Mouse (Mus musculus): ENCODE data around the gene Osbpl3. TPM values are rescaled to one million over a fixed set of nuclear protein-coding genes. Genes with fewer than 3 reads are reported as not detected.
A peak's percentile ranks its signal among the peaks of the same experiment; 100 is the strongest.

Osbpl3 gene
- total RNA-seq, 1 experiment: 9.9 TPM

GRCm38 (mm10) chr6:50314406-50315071 is 141.5 kb downstream of the Osbpl3 start:
- no peak for TF ChIP-seq ZNF384 (IDR thresholded peaks at IDR 0.05; ENCODE audit: low read depth, low read length)
- TF ChIP-seq ZC3H11A (IDR thresholded peaks at IDR 0.05; ENCODE audit: borderline replicate concordance, low read depth, low read length): no peak
- no peak for TF ChIP-seq HCFC1 (IDR thresholded peaks at IDR 0.05; ENCODE audit: borderline replicate concordance, insufficient read depth, low read length)
- no peak for TF ChIP-seq MAFK (IDR thresholded peaks at IDR 0.05; ENCODE audit: insufficient read depth, low read depth, low read length)
- no peak for TF ChIP-seq CHD2 (IDR thresholded peaks at IDR 0.05; ENCODE audit: low read depth, low read length)
- no peak for DNase-seq (ENCODE audit: low read depth, low spot score)
- Histone ChIP-seq H3K9ac (ENCODE audit: insufficient read depth, low read depth, low read length, poor library complexity, severe bottlenecking) (no peak overlapping the region), H3K36me3 (ENCODE audit: control insufficient read depth, insufficient read depth, low read length, poor library complexity, severe bottlenecking) (no peaks in the 10 kb centered on the region), H3K4me3 (ENCODE audit: insufficient read depth in 1 of 2, low read depth in 1 of 2, low read length in 2 of 2, poor library complexity in 1 of 2, severe bottlenecking in 1 of 2) (no peak overlapping the region), H3K4me1 (ENCODE audit: control insufficient read depth in 2 of 2, insufficient read depth in 2 of 2, low read length in 2 of 2, poor library complexity in 1 of 2) (peaks cover 9 to 14% of the 10 kb centered on the region in 2 experiments), H3K9me3 (ENCODE audit: control insufficient read depth, insufficient read depth, low read depth, low read length) (no peaks in the 10 kb centered on the region), H3K27ac (ENCODE audit: insufficient read depth, low read depth, low read length, poor library complexity, severe bottlenecking) (no peak overlapping the region)
- in situ Hi-C loops (cut with MboI; ENCODE audit: low sequenced_read_pairs in 2 of 2, unreplicated experiment in 2 of 2): no loop called here

- DNase-seq (ENCODE audit: low read depth, low spot score): peak; percentile 67
- Histone ChIP-seq H3K27ac (ENCODE audit: insufficient read depth, low read depth, low read length, poor library complexity, severe bottlenecking) (no peak overlapping the region), H3K4me1 (ENCODE audit: control insufficient read depth in 2 of 2, insufficient read depth in 2 of 2, low read length in 2 of 2, poor library complexity in 1 of 2) (peaks cover 1 to 5% of the 10 kb centered on the region in 2 experiments; a peak in 3 of 4 replicates), H3K36me3 (ENCODE audit: control insufficient read depth, insufficient read depth, low read length, poor library complexity, severe bottlenecking) (no peaks in the 10 kb centered on the region), H3K9ac (ENCODE audit: insufficient read depth, low read depth, low read length, poor library complexity, severe bottlenecking) (peak overlapping the region; percentile 67; the same call in 1 of the 2 replicates), H3K9me3 (ENCODE audit: control insufficient read depth, insufficient read depth, low read depth, low read length) (no peaks in the 10 kb centered on the region), H3K4me3 (ENCODE audit: insufficient read depth in 1 of 2, low read depth in 1 of 2, low read length in 2 of 2, poor library complexity in 1 of 2, severe bottlenecking in 1 of 2) (no peak overlapping the region)
- in situ Hi-C loops (cut with MboI; ENCODE audit: low sequenced_read_pairs in 2 of 2, unreplicated experiment in 2 of 2): no loop called here
- TF ChIP-seq ZC3H11A (IDR thresholded peaks at IDR 0.05; ENCODE audit: borderline replicate concordance, low read depth, low read length): peak; percentile 38; the same call in 1 of the 2 replicates
- TF ChIP-seq HCFC1 (IDR thresholded peaks at IDR 0.05; ENCODE audit: borderline replicate concordance, insufficient read depth, low read length): no peak
Observed at GRCm38 (mm10) chr6:50312647-50313046, 143.4 kb downstream of the Osbpl3 start.

GRCm38 (mm10) chr6:50309019-50309418 is 147.0 kb downstream of the Osbpl3 start:
- in situ Hi-C loops (cut with MboI; ENCODE audit: low sequenced_read_pairs in 2 of 2, unreplicated experiment in 2 of 2): loop anchor here (5.0 to 10.0 kb wide), 2 partner anchors 226 to 228 kb away; no protein-coding TSS in a partner anchor
- H3K9me3 ChIP-seq (ENCODE audit: control insufficient read depth, insufficient read depth, low read depth, low read length): no peaks in the 10 kb centered on the region

GRCm38 (mm10) chr6:50306625-50307024 is 149.4 kb downstream of the Osbpl3 start:
- Histone ChIP-seq H3K9me3 (ENCODE audit: control insufficient read depth, insufficient read depth, low read depth, low read length) (no peaks in the 10 kb centered on the region), H3K27ac (ENCODE audit: insufficient read depth, low read depth, low read length, poor library complexity, severe bottlenecking) (no peak overlapping the region), H3K9ac (ENCODE audit: insufficient read depth, low read depth, low read length, poor library complexity, severe bottlenecking) (no peak overlapping the region), H3K36me3 (ENCODE audit: control insufficient read depth, insufficient read depth, low read length, poor library complexity, severe bottlenecking) (no peaks in the 10 kb centered on the region; the same call in 1 of the 2 replicates), H3K4me3 (ENCODE audit: insufficient read depth in 1 of 2, low read depth in 1 of 2, low read length in 2 of 2, poor library complexity in 1 of 2, severe bottlenecking in 1 of 2) (no peak overlapping the region), H3K4me1 (ENCODE audit: control insufficient read depth in 2 of 2, insufficient read depth in 2 of 2, low read length in 2 of 2, poor library complexity in 1 of 2) (no peaks in the 10 kb centered on the region)
- in situ Hi-C loops (cut with MboI; ENCODE audit: low sequenced_read_pairs in 2 of 2, unreplicated experiment in 2 of 2): loop anchor here (5.0 to 10.0 kb wide), 2 partner anchors 228 to 231 kb away; no protein-coding TSS in a partner anchor
- no peak for DNase-seq (ENCODE audit: low read depth, low spot score)
- no peak for TF ChIP-seq HCFC1 (IDR thresholded peaks at IDR 0.05; ENCODE audit: borderline replicate concordance, insufficient read depth, low read length)
- TF ChIP-seq ZC3H11A (IDR thresholded peaks at IDR 0.05; ENCODE audit: borderline replicate concordance, low read depth, low read length): no peak
- no peak for TF ChIP-seq MAFK (IDR thresholded peaks at IDR 0.05; ENCODE audit: insufficient read depth, low read depth, low read length)

More at GRCm38 (mm10) chr6:50309019-50309418, 147.0 kb downstream of the Osbpl3 start:
- H3K9ac ChIP-seq (ENCODE audit: insufficient read depth, low read depth, low read length, poor library complexity, severe bottlenecking): no peak overlapping the region
- no peak overlapping the region for H3K27ac ChIP-seq (ENCODE audit: insufficient read depth, low read depth, low read length, poor library complexity, severe bottlenecking)
- H3K36me3 ChIP-seq (ENCODE audit: control insufficient read depth, insufficient read depth, low read length, poor library complexity, severe bottlenecking): no peaks in the 10 kb centered on the region
- TF ChIP-seq MAFK (IDR thresholded peaks at IDR 0.05; ENCODE audit: insufficient read depth, low read depth, low read length) (no peak), ZNF384 (IDR thresholded peaks at IDR 0.05; ENCODE audit: low read depth, low read length) (peak; percentile 62), CHD2 (IDR thresholded peaks at IDR 0.05; ENCODE audit: low read depth, low read length) (no peak), ZC3H11A (IDR thresholded peaks at IDR 0.05; ENCODE audit: borderline replicate concordance, low read depth, low read length) (peak; percentile 72; the same call in 1 of the 2 replicates)
- peaks cover 0 to 2% of the 10 kb centered on the region in 2 experiments; a peak in 1 of 4 replicates for H3K4me1 ChIP-seq (ENCODE audit: control insufficient read depth in 2 of 2, insufficient read depth in 2 of 2, low read length in 2 of 2, poor library complexity in 1 of 2)
- no peak overlapping the region for H3K4me3 ChIP-seq (ENCODE audit: insufficient read depth in 1 of 2, low read depth in 1 of 2, low read length in 2 of 2, poor library complexity in 1 of 2, severe bottlenecking in 1 of 2)
- no peak for DNase-seq (ENCODE audit: low read depth, low spot score)
